Mouse (Mus musculus): ENCODE data around the gene Il10rb.

DNA sequence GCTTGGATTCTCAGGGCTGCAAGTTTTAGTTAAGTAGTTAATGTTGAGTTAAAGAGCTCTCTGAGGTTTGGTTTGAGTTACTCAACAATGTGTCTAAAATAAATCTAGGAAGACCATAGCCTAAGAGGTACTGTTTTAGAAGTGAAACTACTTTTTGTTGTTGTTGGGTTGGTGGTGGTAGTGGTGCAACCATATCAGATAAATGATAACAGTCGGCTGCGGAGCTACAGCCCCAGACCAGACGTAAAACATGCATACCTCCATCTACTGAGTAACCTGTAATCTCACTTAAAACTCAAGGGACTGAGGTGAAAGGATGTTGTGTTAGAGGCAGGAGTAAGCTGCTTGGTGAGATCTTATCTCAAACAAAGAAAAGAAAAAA, 31.7 kb upstream of the Il10rb start:
- TF ChIP-seq POLR2A (IDR thresholded peaks at IDR 0.05; ENCODE audit: borderline replicate concordance, extremely low read depth, low read depth, low read length) (no peak), CTCF (IDR thresholded peaks at IDR 0.05; ENCODE audit: insufficient read depth, low read length) (no peak)

All from lung, adult 2 months (tissue).